Mouse (Mus musculus) cerebellum, adult (tissue): ENCODE data around the gene AI413582.

Experiments
- ATAC-seq: cut with Nextera tagmentation; 2 replicates; pipeline ENCODE4 v1.9.2; 2017; ENCODE audit warnings: mild to moderate bottlenecking, moderate library complexity, mixed read lengths; ENCODE audit not compliant: insufficient number of reproducible peaks, low FRiP score, low TSS enrichment

Gene AI413582

GRCm38 (mm10) chr17:27557181-27557926 is 8.2 kb downstream of the AI413582 start:
- ATAC-seq = no peak

GRCm38 (mm10) chr17:27556315-27557011 is 9.1 kb downstream of the AI413582 start, which contains the start of gene Hmga1:
Hmga1 (plus strand) TSS chr17:27556497.
- peak; percentile 38; the same call in 1 of the 2 replicates for ATAC-seq

GRCm38 (mm10) chr17:27555512-27556172 is 9.9 kb downstream of the AI413582 start:
- ATAC-seq = no peak

- ATAC-seq = no peak
These were observed 10.5 kb downstream of the AI413582 start for GRCm38 (mm10) chr17:27555075-27555511.

GRCm38 (mm10) chr17:27554062-27554960 is 11.2 kb downstream of the AI413582 start:
- ATAC-seq = no peak

- no peak for ATAC-seq
These were observed 13.0 kb downstream of the AI413582 start for GRCm38 (mm10) chr17:27552215-27553201.

GRCm38 (mm10) chr17:27551393-27551940 is 14.1 kb downstream of the AI413582 start:
- ATAC-seq = no peak

GRCm38 (mm10) chr17:27549234-27549633 is 16.3 kb downstream of the AI413582 start:
- ATAC-seq = no peak

- no peak for ATAC-seq
These were observed 18.2 kb downstream of the AI413582 start for GRCm38 (mm10) chr17:27547253-27547868.

- ATAC-seq = no peak
These were observed 18.9 kb downstream of the AI413582 start for GRCm38 (mm10) chr17:27546574-27547085.

- ATAC-seq = no peak
These were observed 19.6 kb downstream of the AI413582 start for GRCm38 (mm10) chr17:27545991-27546390.

- no peak for ATAC-seq
These were observed 21.0 kb downstream of the AI413582 start for GRCm38 (mm10) chr17:27544551-27544950.

- ATAC-seq = no peak
These were observed 23.6 kb downstream of the AI413582 start for GRCm38 (mm10) chr17:27541984-27542383.

GRCm38 (mm10) chr17:27541261-27541660 is 24.3 kb downstream of the AI413582 start:
- ATAC-seq = no peak

- peak; percentile 52; the same call in 1 of the 2 replicates for ATAC-seq
These were observed 30.8 kb downstream of the AI413582 start for GRCm38 (mm10) chr17:27534718-27535117.

- ATAC-seq = no peak
These were observed 32.2 kb downstream of the AI413582 start for GRCm38 (mm10) chr17:27533354-27533753.

GRCm38 (mm10) chr17:27532095-27532494 is 33.5 kb downstream of the AI413582 start:
- no peak for ATAC-seq

- peak; percentile 31; the same call in 1 of the 2 replicates for ATAC-seq
These were observed 36.8 kb downstream of the AI413582 start for GRCm38 (mm10) chr17:27528767-27529166.
